Mouse (Mus musculus): ENCODE data around the gene Hnrnpul2. TPM values are rescaled to one million over a fixed set of nuclear protein-coding genes. Genes with fewer than 3 reads are reported as not detected.

The Hnrnpul2 gene
- polyA plus RNA-seq, 1 experiment: 108 TPM

DNA sequence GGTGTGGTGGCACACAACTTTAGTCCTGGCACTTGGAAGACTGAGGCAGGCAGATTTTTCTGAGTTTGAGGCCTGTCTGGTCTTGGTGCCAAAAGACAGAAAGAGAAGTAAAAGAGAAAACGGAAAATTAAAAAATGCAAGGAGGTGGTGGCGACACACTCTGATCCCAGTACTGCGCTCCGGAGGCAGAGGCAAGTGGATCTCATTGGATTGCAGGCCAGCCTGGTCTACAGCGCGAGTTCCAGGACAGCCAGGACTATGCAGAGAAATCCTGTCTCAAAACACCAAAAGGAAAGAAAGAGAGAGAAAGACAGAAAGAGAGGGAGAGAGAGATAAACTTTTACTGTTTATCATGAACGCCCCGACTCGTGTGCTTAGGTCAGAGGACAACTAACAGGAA is 51.0 kb downstream of the Hnrnpul2 start:
- H3K4me1 ChIP-seq (ENCODE audit: control insufficient read depth, insufficient read depth, low read length): no peaks in the 10 kb centered on the region
- peak overlapping the region; percentile 74 for H3K4me3 ChIP-seq (ENCODE audit: low read depth, low read length)
- H3K36me3 ChIP-seq (ENCODE audit: control insufficient read depth, insufficient read depth, low read length, poor library complexity, severe bottlenecking): peaks cover 27% of the 10 kb centered on the region
- H3K9me3 ChIP-seq (replicated peaks; ENCODE audit: control insufficient read depth, insufficient read depth, low read length, poor library complexity, severe bottlenecking): no peaks in the 10 kb centered on the region
- no peak for TF ChIP-seq CTCF (IDR thresholded peaks at IDR 0.05; ENCODE audit: low read depth, low read length)
- TF ChIP-seq POLR2A (IDR thresholded peaks at IDR 0.05; ENCODE audit: insufficient read depth, low read length): no peak
- no peak for TF ChIP-seq EP300 (IDR thresholded peaks at IDR 0.05; ENCODE audit: insufficient read depth, low read depth, low read length)
- no peaks in the 10 kb centered on the region for H3K27me3 ChIP-seq (ENCODE audit: control insufficient read depth, insufficient read depth, low read length, poor library complexity, severe bottlenecking)
- peak overlapping the region; percentile 86 for H3K27ac ChIP-seq (ENCODE audit: insufficient read depth, low read length)
- peak overlapping the region; percentile 78 for H3K9ac ChIP-seq (ENCODE audit: low read depth, poor library complexity, severe bottlenecking)

DNA sequence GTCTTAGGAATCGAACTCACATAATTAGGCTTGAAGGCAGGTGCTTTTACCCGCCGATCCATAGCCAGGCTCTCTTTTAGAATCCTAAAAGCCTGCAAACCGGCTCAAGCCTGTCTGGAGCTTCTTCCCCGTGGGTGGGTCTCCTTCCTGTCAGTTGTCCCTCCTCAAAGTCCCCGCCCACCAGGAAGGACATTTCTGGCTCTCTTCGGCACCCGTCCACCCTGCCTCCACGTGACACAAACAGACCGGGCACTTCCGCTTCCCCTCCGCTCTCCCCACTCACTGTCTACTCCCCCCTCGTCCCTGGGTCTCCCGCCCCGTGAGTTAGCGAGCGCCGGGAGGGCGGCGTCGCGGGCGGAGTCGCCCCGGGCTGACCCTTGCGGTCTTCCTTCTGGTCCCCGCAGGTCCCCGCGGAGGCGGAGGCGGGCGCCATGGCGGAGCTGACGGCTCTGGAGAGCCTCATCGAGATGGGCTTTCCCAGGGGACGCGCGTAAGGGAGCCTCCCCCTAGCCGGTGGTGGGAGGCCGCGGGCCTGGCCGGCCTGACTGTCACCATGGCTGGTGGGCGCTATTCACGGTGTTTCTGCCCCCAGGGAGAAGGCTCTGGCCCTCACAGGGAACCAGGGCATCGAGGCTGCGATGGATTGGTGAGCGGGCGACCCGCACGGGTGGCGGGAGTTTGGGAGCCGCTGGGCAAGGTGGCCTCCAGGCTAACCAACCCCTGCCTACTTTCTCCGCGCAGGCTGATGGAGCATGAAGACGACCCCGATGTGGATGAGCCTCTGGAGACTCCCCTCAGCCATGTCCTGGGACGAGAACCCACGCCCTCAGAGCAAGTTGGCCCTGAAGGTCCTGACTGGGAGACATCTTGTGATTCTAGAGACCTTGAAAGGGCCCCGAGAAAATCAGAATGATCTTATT is 51.7 kb downstream of the Hnrnpul2 start, which contains the start of gene Ubxn1:
Gene Ubxn1 (plus strand): TSS at position 230 of the 920 bp plus-strand sequence.
- Histone ChIP-seq H3K27ac (ENCODE audit: insufficient read depth, low read length) (peak within 1 kb of the TSS; percentile 86), H3K4me3 (ENCODE audit: low read depth, low read length) (peak within 1 kb of the TSS; percentile 89), H3K9me3 (replicated peaks; ENCODE audit: control insufficient read depth, insufficient read depth, low read length, poor library complexity, severe bottlenecking) (no peaks in the 10 kb centered on the region), H3K9ac (ENCODE audit: low read depth, poor library complexity, severe bottlenecking) (peak within 1 kb of the TSS; percentile 91), H3K4me1 (ENCODE audit: control insufficient read depth, insufficient read depth, low read length) (no peaks in the 10 kb centered on the region), H3K27me3 (ENCODE audit: control insufficient read depth, insufficient read depth, low read length, poor library complexity, severe bottlenecking) (no peaks in the 10 kb centered on the region), H3K36me3 (ENCODE audit: control insufficient read depth, insufficient read depth, low read length, poor library complexity, severe bottlenecking) (peaks cover 30% of the 10 kb centered on the region)
- TF ChIP-seq EP300 (IDR thresholded peaks at IDR 0.05; ENCODE audit: insufficient read depth, low read depth, low read length) (peak; percentile 73), CTCF (IDR thresholded peaks at IDR 0.05; ENCODE audit: low read depth, low read length) (no peak)

DNA sequence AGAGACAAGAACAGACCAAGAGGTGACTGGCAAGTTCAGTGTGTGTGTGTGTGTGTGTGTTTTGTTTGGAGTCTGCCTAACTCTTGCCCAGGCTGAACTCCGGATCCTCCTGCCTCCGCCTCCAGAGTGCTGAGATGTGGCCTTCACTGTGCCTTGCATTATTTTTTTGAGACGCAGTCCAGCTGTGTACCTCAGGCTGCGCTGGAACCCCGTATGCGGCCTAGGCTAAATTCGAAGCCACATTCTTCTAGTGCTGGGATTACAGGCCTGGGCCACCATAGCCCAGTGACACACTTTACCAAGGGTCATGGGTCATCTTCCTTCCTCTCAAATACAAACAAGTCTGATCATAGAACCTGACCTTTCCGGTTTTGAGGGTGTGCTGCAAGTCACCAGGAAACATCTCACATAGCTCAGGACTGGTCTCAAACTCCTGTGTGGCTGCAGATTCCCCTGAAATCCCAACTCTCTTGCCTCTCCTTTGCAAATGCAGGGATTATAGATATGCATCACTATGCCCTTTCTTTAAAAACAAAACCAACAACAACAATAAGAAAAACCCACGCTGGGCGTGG is 52.5 kb downstream of the Hnrnpul2 start:
- peaks cover 33% of the 10 kb centered on the region for H3K36me3 ChIP-seq (ENCODE audit: control insufficient read depth, insufficient read depth, low read length, poor library complexity, severe bottlenecking)
- peak overlapping the region; percentile 32 for H3K27ac ChIP-seq (ENCODE audit: insufficient read depth, low read length)
- no peaks in the 10 kb centered on the region for H3K27me3 ChIP-seq (ENCODE audit: control insufficient read depth, insufficient read depth, low read length, poor library complexity, severe bottlenecking)
- peak overlapping the region; percentile 89 for H3K4me3 ChIP-seq (ENCODE audit: low read depth, low read length)
- TF ChIP-seq CTCF (IDR thresholded peaks at IDR 0.05; ENCODE audit: low read depth, low read length) (no peak), EP300 (IDR thresholded peaks at IDR 0.05; ENCODE audit: insufficient read depth, low read depth, low read length) (no peak), POLR2A (IDR thresholded peaks at IDR 0.05; ENCODE audit: insufficient read depth, low read length) (no peak)
- no peaks in the 10 kb centered on the region for H3K4me1 ChIP-seq (ENCODE audit: control insufficient read depth, insufficient read depth, low read length)
- peak overlapping the region; percentile 91 for H3K9ac ChIP-seq (ENCODE audit: low read depth, poor library complexity, severe bottlenecking)
- no peaks in the 10 kb centered on the region for H3K9me3 ChIP-seq (replicated peaks; ENCODE audit: control insufficient read depth, insufficient read depth, low read length, poor library complexity, severe bottlenecking)

DNA sequence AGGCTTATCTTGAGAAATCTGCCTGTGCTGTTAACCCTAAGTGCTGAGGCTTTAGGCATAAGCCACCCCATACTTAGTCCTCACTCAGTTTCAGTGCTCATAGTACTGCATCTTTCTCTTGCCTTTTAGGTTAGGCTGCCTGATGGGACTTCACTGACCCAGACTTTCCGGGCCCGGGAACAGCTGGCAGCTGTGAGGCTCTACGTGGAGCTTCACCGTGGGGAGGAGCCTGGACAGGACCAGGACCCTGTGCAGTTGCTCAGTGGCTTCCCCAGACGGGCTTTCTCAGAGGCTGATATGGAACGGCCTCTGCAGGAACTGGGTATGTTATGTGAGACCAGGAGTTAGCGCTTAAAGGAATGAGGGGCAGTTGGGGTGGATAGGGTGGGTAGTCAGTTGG is 55.2 kb downstream of the Hnrnpul2 start:
- H3K4me3 ChIP-seq (ENCODE audit: low read depth, low read length): no peak overlapping the region
- H3K4me1 ChIP-seq (ENCODE audit: control insufficient read depth, insufficient read depth, low read length): no peaks in the 10 kb centered on the region
- H3K9me3 ChIP-seq (replicated peaks; ENCODE audit: control insufficient read depth, insufficient read depth, low read length, poor library complexity, severe bottlenecking): no peaks in the 10 kb centered on the region
- H3K27me3 ChIP-seq (ENCODE audit: control insufficient read depth, insufficient read depth, low read length, poor library complexity, severe bottlenecking): no peaks in the 10 kb centered on the region
- peaks cover 35% of the 10 kb centered on the region for H3K36me3 ChIP-seq (ENCODE audit: control insufficient read depth, insufficient read depth, low read length, poor library complexity, severe bottlenecking)
- TF ChIP-seq EP300 (IDR thresholded peaks at IDR 0.05; ENCODE audit: insufficient read depth, low read depth, low read length) (no peak), POLR2A (IDR thresholded peaks at IDR 0.05; ENCODE audit: insufficient read depth, low read length) (no peak), CTCF (IDR thresholded peaks at IDR 0.05; ENCODE audit: low read depth, low read length) (no peak)
- no peak overlapping the region for H3K27ac ChIP-seq (ENCODE audit: insufficient read depth, low read length)
- H3K9ac ChIP-seq (ENCODE audit: low read depth, poor library complexity, severe bottlenecking): no peak overlapping the region

DNA sequence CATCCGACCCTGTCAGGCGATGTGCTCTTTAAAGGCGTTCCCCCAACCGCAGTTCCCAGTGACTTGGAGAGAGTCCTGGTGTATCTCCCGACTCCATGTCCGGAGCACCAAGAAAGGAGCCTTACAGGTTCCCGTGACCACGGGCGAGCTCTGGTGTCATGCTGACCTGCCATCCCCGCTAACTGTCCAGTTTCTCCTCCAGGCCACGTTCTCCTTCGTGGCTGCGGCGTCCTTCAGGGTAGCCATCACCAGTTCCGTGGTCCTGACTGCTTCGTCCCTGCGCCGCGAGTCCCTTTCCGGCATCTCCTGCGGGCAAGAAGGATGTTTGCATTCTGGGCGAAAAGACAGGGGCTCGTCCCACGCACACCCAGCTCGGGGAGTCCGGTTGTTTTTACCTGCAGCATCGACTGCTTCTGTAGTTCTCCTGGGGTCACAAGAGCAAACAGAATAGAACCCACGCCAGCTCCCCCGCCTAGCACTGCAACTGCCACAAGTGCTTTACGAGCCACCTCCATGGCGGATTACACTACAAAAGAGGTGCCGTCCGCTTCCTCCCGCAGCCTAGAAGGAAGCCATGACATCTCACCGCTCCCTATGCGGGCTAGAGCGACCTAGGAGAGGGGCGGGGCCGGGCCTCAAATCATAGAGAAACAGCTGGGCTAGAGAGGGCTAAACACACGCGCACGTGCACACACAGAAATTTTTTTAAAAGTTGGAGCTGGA is 60.7 kb downstream of the Hnrnpul2 start, which contains the start of gene Uqcc3:
Gene Uqcc3 (minus strand): TSS at position 613 of the 723 bp plus-strand sequence.
- Histone ChIP-seq H3K4me1 (ENCODE audit: control insufficient read depth, insufficient read depth, low read length) (peaks cover 1% of the 10 kb centered on the region), H3K4me3 (ENCODE audit: low read depth, low read length) (peak within 1 kb of the TSS; percentile 87), H3K9ac (ENCODE audit: low read depth, poor library complexity, severe bottlenecking) (peak within 1 kb of the TSS; percentile 65), H3K27ac (ENCODE audit: insufficient read depth, low read length) (peak within 1 kb of the TSS; percentile 46; the same call in 1 of the 2 replicates), H3K27me3 (ENCODE audit: control insufficient read depth, insufficient read depth, low read length, poor library complexity, severe bottlenecking) (no peaks in the 10 kb centered on the region), H3K36me3 (ENCODE audit: control insufficient read depth, insufficient read depth, low read length, poor library complexity, severe bottlenecking) (peaks cover 9% of the 10 kb centered on the region), H3K9me3 (replicated peaks; ENCODE audit: control insufficient read depth, insufficient read depth, low read length, poor library complexity, severe bottlenecking) (no peaks in the 10 kb centered on the region)
- TF ChIP-seq EP300 (IDR thresholded peaks at IDR 0.05; ENCODE audit: insufficient read depth, low read depth, low read length): peak; percentile 59; the same call in 1 of the 2 replicates
- TF ChIP-seq POLR2A (IDR thresholded peaks at IDR 0.05; ENCODE audit: insufficient read depth, low read length): peak; percentile 66
- no peak for TF ChIP-seq CTCF (IDR thresholded peaks at IDR 0.05; ENCODE audit: low read depth, low read length)

All from ES-Bruce4 (cell line).